Mouse (Mus musculus) hindbrain, embryonic 11.5 days (tissue): ENCODE measurements around the gene Klhdc1. TPM values are rescaled to one million over a fixed set of nuclear protein-coding genes. Genes with fewer than 3 reads are reported as not detected.

Experiments used
- ATAC-seq: fragments of 200-750 bp; cut with Nextera tagmentation; 2 replicates; pipeline ENCODE4 v1.8.0; 2017; ENCODE audit warnings: mild to moderate bottlenecking, moderate TSS enrichment, moderate library complexity; ENCODE audit not compliant: low FRiP score
- DNase-seq: peaks from one replicate; pipeline ENCODE4 v3.0.0-alpha.2; 2015; ENCODE audit warnings: low spot score
- H3K27ac ChIP-seq: fragments of 300-500 bp; sonication (generic); 2 replicates; pipeline ENCODE4 v1.5.1; 2014; ENCODE audit warnings: mild to moderate bottlenecking, low read depth, low read length
- H3K27me3 ChIP-seq: fragments of 300-500 bp; sonication (generic); 2 replicates; pipeline ENCODE4 v1.6.1; 2014; ENCODE audit warnings: mild to moderate bottlenecking, low read length, moderate library complexity, mixed read lengths; ENCODE audit not compliant: control insufficient read depth, insufficient read depth
- H3K36me3 ChIP-seq: fragments of 300-500 bp; sonication (generic); 2 replicates; pipeline ENCODE4 v1.6.1; 2014; ENCODE audit warnings: mild to moderate bottlenecking, low read length, moderate library complexity, mixed read lengths; ENCODE audit not compliant: control insufficient read depth, insufficient read depth
- H3K4me1 ChIP-seq: fragments of 300-500 bp; sonication (generic); replicated peaks from 2 replicates; pipeline ENCODE4 v1.6.1; 2014; ENCODE audit warnings: low read length, mixed read lengths; ENCODE audit not compliant: control insufficient read depth, insufficient read depth
- H3K4me2 ChIP-seq: fragments of 300-500 bp; sonication (generic); replicated peaks from 2 replicates; pipeline ENCODE4 v1.6.1; 2014; ENCODE audit warnings: mild to moderate bottlenecking, low read depth, low read length
- H3K4me3 ChIP-seq: fragments of 300-500 bp; sonication (generic); 2 replicates; pipeline ENCODE4 v1.5.1; 2014; ENCODE audit warnings: low read depth, low read length
- H3K9ac ChIP-seq: fragments of 300-500 bp; sonication (generic); 2 replicates; pipeline ENCODE4 v1.6.1; 2014; ENCODE audit warnings: low read depth, low read length
- H3K9me3 ChIP-seq: fragments of 300-500 bp; sonication (generic); 2 replicates; pipeline ENCODE4 v1.6.1; 2016; ENCODE audit warnings: low read length; ENCODE audit not compliant: control insufficient read depth
- WGBS: fragments of 180-500 bp; shearing (Covaris S2); extraction: QIAGEN DNeasy Blood & Tissue Kit; methylation state at CpG from one replicate; pipeline ENCODE4 v1.1.7; 2014; 5-methylcytosine and 5-hydroxymethylcytosine counted together
- polyA plus RNA-seq: library from polyadenylated mRNA; unstranded; fragments of >200 nt; fragmentation: Nextera tagmentation; extraction: Ambion mirVana; gene quantifications from 2 replicates; pipeline ENCODE4 v1.2.1, GENCODE M21; 2014

Gene Klhdc1
- polyA plus RNA-seq, 1 experiment from 2014 or later = 4.5 TPM

DNA sequence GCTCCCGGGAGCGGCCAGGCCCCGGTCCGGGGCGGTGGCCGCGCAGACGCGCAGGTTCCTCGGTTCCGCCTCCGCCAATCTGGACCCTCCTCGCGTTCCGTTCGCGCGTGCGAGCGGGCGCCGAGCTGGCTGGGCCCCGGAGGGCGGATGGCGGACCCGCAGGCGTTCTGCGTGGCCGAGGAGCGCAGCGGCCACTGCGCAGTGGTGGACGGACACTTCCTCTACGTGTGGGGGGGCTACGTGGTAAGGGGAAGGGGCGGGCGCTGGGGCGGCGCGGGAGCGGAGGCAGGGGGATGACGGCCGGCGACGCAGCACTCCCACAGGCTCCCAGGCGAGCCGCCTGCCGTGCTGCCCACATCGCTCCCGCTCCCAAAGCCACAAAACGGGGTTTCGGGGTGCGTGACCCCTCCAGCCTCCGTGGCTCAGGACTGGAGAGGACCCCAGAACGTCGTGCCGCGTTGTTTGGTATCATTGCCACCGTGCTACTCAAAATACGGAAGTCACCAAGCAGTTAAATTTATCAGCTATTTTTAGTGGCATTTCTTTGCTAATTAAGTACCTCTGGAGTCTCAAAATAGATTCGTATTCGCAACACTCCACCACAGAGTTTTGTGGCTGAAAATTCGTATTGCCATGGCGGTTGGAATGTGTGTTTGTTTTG, 925 bp downstream of the Klhdc1 start:
- WGBS = under 1% methylated on average over 53 of the region's 64 CpGs
- H3K4me2 ChIP-seq = peak overlapping the region; percentile 70
- DNase-seq = peak; percentile 79
- ATAC-seq = peak; percentile 95
- no peaks in the 10 kb centered on the region for H3K27me3 ChIP-seq
- H3K4me3 ChIP-seq = peak overlapping the region; percentile 66
- H3K36me3 ChIP-seq = no peaks in the 10 kb centered on the region
- H3K4me1 ChIP-seq = no peaks in the 10 kb centered on the region
- H3K9me3 ChIP-seq = no peaks in the 10 kb centered on the region
- H3K9ac ChIP-seq = peak overlapping the region; percentile 87
- peak overlapping the region; percentile 67 for H3K27ac ChIP-seq

DNA sequence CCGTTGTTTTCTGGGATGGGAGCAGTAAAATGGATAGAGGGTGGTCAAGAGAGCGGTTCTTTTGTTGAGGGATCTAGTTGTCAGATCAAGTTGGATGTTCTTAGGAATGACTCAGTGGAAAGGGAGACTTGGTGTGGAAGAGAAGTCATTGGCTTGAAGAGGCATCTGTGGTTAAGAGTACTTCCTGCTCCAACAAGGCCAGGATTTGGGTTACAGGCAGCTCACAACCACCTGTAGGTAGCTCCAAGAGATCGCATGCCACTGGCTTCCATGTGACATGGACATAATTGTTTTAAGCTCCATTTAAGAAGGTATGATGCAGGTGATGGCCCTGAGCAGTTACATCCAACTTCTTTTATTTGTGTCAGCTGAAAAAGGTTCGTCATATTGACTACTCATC, 8.8 kb downstream of the Klhdc1 start:
- WGBS = 90% methylated on average over 4 of the region's 4 CpGs
- H3K9ac ChIP-seq = no peak overlapping the region
- no peak overlapping the region for H3K4me2 ChIP-seq
- H3K4me1 ChIP-seq = no peaks in the 10 kb centered on the region
- no peak overlapping the region for H3K27ac ChIP-seq
- H3K4me3 ChIP-seq = no peak overlapping the region
- no peaks in the 10 kb centered on the region for H3K27me3 ChIP-seq
- ATAC-seq = no peak
- no peaks in the 10 kb centered on the region for H3K9me3 ChIP-seq
- no peak for DNase-seq
- H3K36me3 ChIP-seq = no peaks in the 10 kb centered on the region

DNA sequence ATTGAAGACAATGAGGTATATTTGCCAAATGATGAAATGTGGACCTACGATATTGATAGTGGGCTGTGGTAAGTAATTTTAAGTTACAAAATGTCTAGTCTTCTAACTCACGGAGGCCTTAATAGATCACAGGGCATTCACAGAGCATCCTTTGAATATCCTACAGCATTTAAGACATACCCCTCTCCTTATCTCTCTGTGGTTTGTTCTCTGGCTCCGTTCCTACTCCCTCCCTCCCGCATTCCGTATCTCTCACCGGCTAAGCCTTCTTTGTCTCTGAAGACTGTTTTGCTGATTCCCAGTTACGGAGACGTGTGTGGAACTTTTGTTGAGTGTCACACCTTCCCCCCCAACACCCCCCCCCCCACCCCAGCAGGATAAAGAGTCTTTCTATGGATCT, 9.8 kb downstream of the Klhdc1 start:
- no peak overlapping the region for H3K27ac ChIP-seq
- DNase-seq (no peak), ATAC-seq (no peak)
- H3K9ac ChIP-seq = no peak overlapping the region
- WGBS = 79% methylated on average over 8 of the region's 8 CpGs
- no peaks in the 10 kb centered on the region for H3K9me3 ChIP-seq
- no peaks in the 10 kb centered on the region for H3K27me3 ChIP-seq
- no peak overlapping the region for H3K4me3 ChIP-seq
- H3K4me2 ChIP-seq = no peak overlapping the region
- no peaks in the 10 kb centered on the region for H3K36me3 ChIP-seq
- H3K4me1 ChIP-seq = no peaks in the 10 kb centered on the region

DNA sequence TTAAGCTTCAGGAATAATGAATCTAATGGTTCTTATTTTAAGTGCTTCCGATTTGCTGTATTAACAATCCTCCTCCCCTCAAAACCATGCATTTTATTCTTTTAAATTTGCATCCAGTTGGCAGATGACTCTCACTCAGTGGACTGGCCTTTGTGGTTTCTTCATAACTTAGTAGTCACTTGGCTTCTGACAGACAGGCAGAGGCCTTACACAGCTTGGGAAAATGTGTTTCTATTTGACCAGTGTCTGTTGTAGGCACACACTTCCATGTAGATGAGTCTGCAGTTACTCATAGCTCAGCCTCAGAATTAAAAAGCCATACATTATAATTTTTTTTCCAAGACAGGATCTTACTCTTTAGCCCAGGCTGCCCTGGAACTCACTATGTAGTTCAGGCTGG, 12.8 kb downstream of the Klhdc1 start:
- DNase-seq (no peak), ATAC-seq (no peak)
- no peaks in the 10 kb centered on the region for H3K9me3 ChIP-seq
- 91% methylated on average over 1 of the region's 1 CpGs for WGBS
- no peaks in the 10 kb centered on the region for H3K36me3 ChIP-seq
- no peak overlapping the region for H3K4me2 ChIP-seq
- H3K4me1 ChIP-seq = no peaks in the 10 kb centered on the region
- H3K4me3 ChIP-seq = no peak overlapping the region
- H3K27me3 ChIP-seq = no peaks in the 10 kb centered on the region
- H3K9ac ChIP-seq = no peak overlapping the region
- no peak overlapping the region for H3K27ac ChIP-seq

DNA sequence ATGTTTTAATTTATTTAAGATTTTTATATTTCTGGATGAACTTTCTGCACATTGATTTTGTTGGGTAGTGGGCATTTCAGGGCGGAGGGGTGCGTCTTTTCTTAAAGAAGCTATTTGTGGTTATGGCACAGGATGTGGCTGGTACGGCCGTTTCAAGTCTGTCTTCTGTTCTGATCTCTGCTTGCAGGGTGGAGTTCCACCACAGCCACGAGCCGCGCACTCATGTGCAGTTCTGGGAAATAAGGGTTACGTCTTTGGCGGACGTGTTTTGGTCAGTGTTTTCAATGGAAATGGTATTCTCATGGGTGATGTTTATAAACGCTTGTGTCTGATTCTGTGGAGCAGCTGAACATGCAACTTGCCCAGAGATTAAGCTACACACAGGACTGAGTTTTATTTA, 16.9 kb downstream of the Klhdc1 start:
- no peak overlapping the region for H3K9ac ChIP-seq
- H3K27me3 ChIP-seq = no peaks in the 10 kb centered on the region
- no peaks in the 10 kb centered on the region for H3K9me3 ChIP-seq
- H3K4me3 ChIP-seq = no peak overlapping the region
- no peaks in the 10 kb centered on the region for H3K4me1 ChIP-seq
- ATAC-seq (no peak), DNase-seq (no peak)
- no peak overlapping the region for H3K27ac ChIP-seq
- WGBS = 89% methylated on average over 11 of the region's 11 CpGs
- H3K4me2 ChIP-seq = no peak overlapping the region
- H3K36me3 ChIP-seq = no peaks in the 10 kb centered on the region

DNA sequence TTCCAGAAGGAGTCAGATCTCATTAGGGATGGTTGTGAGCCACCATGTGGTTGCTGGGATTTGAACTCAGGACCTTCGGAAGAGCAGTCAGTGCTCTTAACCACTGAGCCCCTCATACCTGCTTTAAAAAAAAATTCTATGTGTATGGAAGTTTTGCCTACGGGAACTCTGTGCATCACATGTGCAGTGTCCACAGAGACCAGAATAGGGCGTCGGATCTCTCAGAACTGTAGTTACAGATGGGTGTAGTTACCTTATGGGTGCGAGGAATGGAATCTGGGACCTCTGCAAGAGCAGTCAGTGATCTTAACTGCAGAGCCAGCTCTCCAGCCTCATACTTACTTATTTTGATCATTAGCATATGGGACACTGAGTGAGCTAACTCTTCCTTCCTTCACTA, 21.3 kb downstream of the Klhdc1 start:
- Histone ChIP-seq H3K4me3 (no peak overlapping the region), H3K9ac (no peak overlapping the region), H3K9me3 (no peaks in the 10 kb centered on the region), H3K36me3 (no peaks in the 10 kb centered on the region), H3K4me2 (no peak overlapping the region), H3K27ac (no peak overlapping the region), H3K27me3 (no peaks in the 10 kb centered on the region), H3K4me1 (no peaks in the 10 kb centered on the region)
- no peak for DNase-seq
- WGBS = 90% methylated on average over 5 of the region's 5 CpGs
- no peak for ATAC-seq

DNA sequence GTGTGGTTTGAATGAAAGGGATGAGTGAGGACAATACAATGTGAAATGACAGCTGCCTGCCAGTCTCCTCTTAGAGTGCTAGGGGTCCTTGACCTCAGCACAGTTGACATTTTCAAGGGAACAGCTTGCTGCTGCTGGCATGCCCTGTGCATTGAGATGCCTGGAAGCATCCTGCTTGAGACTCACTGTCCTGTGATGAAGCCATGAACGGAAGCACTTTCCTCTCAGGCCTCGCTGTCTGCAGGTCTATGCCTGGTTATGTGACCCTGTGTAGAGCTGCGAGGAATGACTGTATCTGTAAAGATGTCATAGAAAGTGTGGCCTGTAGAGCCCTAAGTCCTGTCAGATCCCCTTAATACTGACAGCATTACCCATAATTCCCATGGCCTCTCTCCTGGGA, 24.1 kb downstream of the Klhdc1 start:
- no peaks in the 10 kb centered on the region for H3K27me3 ChIP-seq
- H3K9me3 ChIP-seq = no peaks in the 10 kb centered on the region
- 87% methylated on average over 3 of the region's 3 CpGs for WGBS
- no peak overlapping the region for H3K27ac ChIP-seq
- no peaks in the 10 kb centered on the region for H3K36me3 ChIP-seq
- H3K4me3 ChIP-seq = no peak overlapping the region
- DNase-seq (no peak), ATAC-seq (no peak)
- no peak overlapping the region for H3K9ac ChIP-seq
- H3K4me2 ChIP-seq = no peak overlapping the region
- no peaks in the 10 kb centered on the region for H3K4me1 ChIP-seq

DNA sequence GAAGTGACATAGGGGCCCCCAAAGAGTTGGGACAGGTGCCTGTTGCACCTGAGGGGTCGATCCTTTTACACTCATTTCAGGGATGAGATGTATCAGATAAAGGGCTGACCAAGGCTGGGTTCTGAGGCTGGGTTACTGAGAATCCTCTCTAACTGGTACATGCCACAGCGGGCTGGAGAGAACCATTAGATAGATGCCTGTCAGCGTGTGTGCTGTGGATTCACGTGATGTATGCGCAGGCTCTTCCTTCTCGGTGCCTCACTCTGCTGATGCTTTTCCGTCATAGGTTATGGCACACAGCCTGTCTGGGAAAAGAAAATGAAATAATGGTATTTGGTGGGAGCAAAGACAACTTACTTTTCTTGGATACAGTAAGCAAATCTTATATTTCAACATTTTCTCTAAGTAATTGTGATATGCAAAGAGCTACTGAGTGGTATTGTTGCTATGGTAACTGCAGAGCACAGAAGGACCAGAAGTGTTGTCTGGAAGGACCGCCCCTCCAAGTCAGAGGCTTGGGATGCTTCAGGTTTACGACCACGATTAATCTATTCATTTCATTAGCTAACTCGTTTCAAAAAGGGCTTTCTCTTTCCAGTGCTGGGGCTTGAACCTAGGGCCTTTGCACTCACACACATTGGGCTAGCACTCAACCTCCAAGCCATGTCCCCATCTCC, 27.1 kb downstream of the Klhdc1 start:
- Histone ChIP-seq H3K36me3 (no peaks in the 10 kb centered on the region), H3K9me3 (no peaks in the 10 kb centered on the region), H3K9ac (no peak overlapping the region), H3K27ac (no peak overlapping the region), H3K4me3 (no peak overlapping the region), H3K27me3 (no peaks in the 10 kb centered on the region), H3K4me1 (no peaks in the 10 kb centered on the region), H3K4me2 (no peak overlapping the region)
- ATAC-seq = no peak
- DNase-seq = no peak
- WGBS = 80% methylated on average over 11 of the region's 11 CpGs

DNA sequence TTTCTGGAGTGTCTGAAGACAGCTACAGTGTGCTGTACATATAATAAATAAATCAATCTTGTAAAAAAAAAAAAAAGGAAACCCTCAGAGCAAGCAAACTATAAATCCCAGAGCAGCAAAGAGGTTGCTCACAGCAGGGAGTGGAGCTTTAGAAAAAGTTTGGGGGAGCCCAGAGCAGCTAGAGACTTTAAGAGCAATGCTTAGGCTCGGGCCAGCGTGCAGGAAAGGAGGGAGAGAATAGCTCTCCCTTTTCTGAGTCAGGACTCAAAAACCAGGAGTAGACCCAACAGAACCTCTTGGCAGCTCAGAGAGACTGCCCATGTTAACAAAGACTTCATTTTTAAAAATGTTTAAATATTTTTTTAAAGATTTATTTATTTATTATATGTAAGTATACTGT, 28.0 kb downstream of the Klhdc1 start:
- Histone ChIP-seq H3K9ac (no peak overlapping the region), H3K4me3 (no peak overlapping the region), H3K4me2 (no peak overlapping the region), H3K9me3 (no peaks in the 10 kb centered on the region), H3K27ac (no peak overlapping the region), H3K36me3 (no peaks in the 10 kb centered on the region), H3K4me1 (no peaks in the 10 kb centered on the region), H3K27me3 (no peaks in the 10 kb centered on the region)
- WGBS = 72% methylated on average over 2 of the region's 2 CpGs
- DNase-seq = no peak
- no peak for ATAC-seq
